Mouse (Mus musculus) limb, embryonic 10.5 days (tissue): ENCODE results near the gene Dnaaf3. TPM values are rescaled to one million over a fixed set of nuclear protein-coding genes. Genes with fewer than 3 reads are reported as not detected.
"Not testable (repeated sequence)": the region's sequence is repeated elsewhere in the genome, so short reads cannot be mapped to it uniquely, and the experiment has no call there.

Source experiments
- DNase-seq: peaks from one replicate; pipeline ENCODE4 v3.0.0-alpha.2; 2017; ENCODE audit warnings: low spot score
- H3K27ac ChIP-seq: fragments of 300-500 bp; sonication (generic); 2 replicates; pipeline ENCODE4 v1.5.1; 2016; ENCODE audit warnings: mild to moderate bottlenecking
- H3K27me3 ChIP-seq: fragments of 300-500 bp; sonication (generic); 2 replicates; pipeline ENCODE4 v1.6.1; 2016; ENCODE audit warnings: low read depth, mild to moderate bottlenecking; ENCODE audit not compliant: poor library complexity, severe bottlenecking
- H3K36me3 ChIP-seq: fragments of 300-500 bp; sonication (generic); 2 replicates; pipeline ENCODE4 v1.6.1; 2016; ENCODE audit warnings: mild to moderate bottlenecking, moderate library complexity
- H3K4me1 ChIP-seq: fragments of 300-500 bp; sonication (generic); 2 replicates; pipeline ENCODE4 v1.6.1; 2016
- H3K4me3 ChIP-seq: fragments of 300-500 bp; sonication (generic); 2 replicates; pipeline ENCODE4 v1.5.1; 2016; ENCODE audit warnings: mild to moderate bottlenecking, moderate library complexity
- H3K9me3 ChIP-seq: fragments of 300-500 bp; sonication (generic); replicated peaks from 2 replicates; pipeline ENCODE4 v1.6.1; 2016; ENCODE audit warnings: mild to moderate bottlenecking
- WGBS: fragments of 180-500 bp; shearing (Covaris S2); methylation state at CpG from one replicate; pipeline ENCODE4 v1.1.7; 2016; 5-methylcytosine and 5-hydroxymethylcytosine counted together
- polyA plus RNA-seq: library from polyadenylated mRNA; unstranded; fragments of >200 nt; fragmentation: Nextera tagmentation; extraction: Ambion mirVana; gene quantifications from 2 replicates; pipeline ENCODE4 v1.2.1, GENCODE M21; 2016

The Dnaaf3 gene
- polyA plus RNA-seq, 1 experiment from 2014 or later, result 4.2 TPM

DNA sequence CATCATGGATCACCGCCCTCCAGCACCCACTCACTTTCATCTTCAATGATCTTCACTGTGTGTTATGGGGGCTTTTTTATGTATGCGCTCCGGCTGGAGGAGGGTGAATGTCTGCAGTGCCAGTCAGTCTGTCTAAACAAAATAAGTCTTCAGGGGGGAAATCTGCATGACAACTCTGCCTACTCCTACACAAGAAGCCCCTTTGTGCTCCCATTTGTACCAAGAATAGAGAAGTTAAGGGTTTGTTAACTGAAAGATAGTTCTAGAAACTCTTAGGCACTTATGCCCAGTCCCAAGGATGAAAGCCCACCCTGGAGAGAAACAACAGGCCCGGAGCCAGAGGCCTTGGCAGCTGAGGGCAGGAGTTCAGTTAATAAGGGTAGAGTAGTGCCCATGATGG is 4.1 kb upstream of the Dnaaf3 start:
- H3K9me3 ChIP-seq, result no peaks in the 10 kb centered on the region
- no peaks in the 10 kb centered on the region for H3K36me3 ChIP-seq
- no peaks in the 10 kb centered on the region for H3K27me3 ChIP-seq
- H3K27ac ChIP-seq, result no peak overlapping the region
- no peak for DNase-seq
- H3K4me1 ChIP-seq, result peaks cover 12% of the 10 kb centered on the region
- H3K4me3 ChIP-seq, result no peak overlapping the region
- WGBS, result 94% methylated on average over 4 of the region's 4 CpGs

DNA sequence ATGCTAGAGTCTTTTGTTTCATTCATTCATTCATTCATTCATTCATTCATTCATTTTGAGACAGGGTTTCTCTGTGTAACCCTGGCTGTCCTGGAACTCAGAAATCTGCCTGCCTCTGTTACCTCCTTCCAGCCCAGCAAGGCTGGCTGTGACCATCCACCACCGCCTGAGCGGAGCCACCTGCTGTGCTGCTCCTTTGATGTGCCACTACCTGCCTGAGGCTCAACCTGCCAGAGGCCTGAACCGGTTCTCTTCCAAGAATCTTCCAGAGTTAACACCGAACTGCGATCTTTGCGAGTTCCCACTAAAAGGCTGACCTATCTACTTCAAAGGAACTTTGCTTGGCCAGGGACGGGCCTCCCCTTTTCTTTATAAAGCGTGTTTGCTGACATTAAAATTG is 2.1 kb downstream of the Dnaaf3 start:
- not testable (repeated sequence) for H3K4me3 ChIP-seq, H3K9me3 ChIP-seq, DNase-seq, H3K27ac ChIP-seq, H3K36me3 ChIP-seq
- Histone ChIP-seq H3K4me1 (peaks cover 28% of the 10 kb centered on the region), H3K27me3 (peaks cover 32% of the 10 kb centered on the region)
- WGBS, result 36% methylated on average over 8 of the region's 8 CpGs

DNA sequence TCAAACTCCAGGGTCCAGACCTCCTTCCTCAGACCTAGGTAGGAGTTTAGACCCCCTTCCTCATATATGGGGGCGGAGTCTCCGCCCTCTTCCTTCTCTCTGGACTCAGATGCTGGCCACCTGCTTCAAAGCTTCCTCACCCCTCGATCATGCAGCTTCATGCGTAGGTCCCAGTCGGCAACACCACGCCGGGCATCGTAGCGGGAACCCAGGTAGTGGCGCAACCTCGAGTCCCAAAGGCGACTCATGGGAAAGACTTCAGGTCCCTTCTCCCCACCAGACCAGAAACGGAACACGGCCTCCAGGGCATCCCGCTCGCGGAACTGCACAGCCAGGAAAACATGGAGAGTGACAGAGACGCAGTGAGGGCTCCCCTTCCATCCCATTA is 5.0 kb downstream of the Dnaaf3 start:
- no peaks in the 10 kb centered on the region for H3K9me3 ChIP-seq
- H3K27ac ChIP-seq, result peak overlapping the region; percentile 87; the same call in 1 of the 2 replicates
- H3K4me1 ChIP-seq, result peaks cover 24% of the 10 kb centered on the region
- no peaks in the 10 kb centered on the region for H3K36me3 ChIP-seq
- H3K4me3 ChIP-seq, result peak overlapping the region; percentile 48
- 46% methylated on average over 18 of the region's 18 CpGs for WGBS
- peaks cover 46% of the 10 kb centered on the region for H3K27me3 ChIP-seq
- no peak for DNase-seq

DNA sequence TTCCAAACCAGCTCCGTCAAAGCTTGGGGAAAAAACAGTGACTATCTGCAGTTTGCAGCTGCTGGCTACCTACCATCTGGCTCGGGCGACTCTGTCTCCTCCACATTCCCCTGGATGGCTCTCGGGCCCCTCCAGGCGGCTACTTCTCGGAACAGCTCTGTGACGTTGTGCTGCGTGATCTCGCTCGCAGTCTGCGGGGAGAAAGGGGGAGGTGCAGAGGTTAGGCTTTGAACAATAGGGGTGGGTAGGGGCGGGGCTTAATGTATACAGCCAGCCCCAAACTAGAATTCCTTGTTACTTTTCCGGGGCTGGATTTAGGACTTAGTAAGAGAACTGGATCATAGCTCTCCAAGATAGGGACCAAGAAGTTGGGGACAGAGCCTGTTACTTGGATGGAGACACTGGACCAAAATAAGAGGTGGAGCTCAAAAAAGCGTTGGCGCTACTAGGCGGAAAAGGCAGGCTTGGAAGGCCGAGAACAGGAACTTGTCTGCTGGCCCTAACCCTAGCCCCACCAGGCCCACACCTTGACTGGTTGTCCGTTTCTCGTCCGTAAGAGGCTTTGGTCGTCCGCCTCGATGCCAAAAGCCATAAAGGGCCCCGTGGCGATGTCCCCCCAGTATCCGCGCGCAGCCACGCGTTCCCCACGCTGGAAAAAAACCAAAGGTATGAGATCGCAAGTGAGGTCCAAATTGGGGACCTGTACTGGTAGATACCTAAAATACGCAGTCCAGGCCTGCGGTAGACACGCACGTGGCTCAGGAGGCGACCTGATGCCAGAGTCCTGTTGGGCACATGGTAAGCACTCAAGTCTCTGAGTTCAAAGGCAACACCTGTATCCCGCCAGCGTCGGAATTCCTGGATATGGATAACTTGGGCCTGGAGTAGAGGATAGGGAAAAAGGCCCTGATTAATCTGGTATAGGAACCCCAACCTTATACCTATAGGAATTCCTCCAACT is 5.6 kb downstream of the Dnaaf3 start:
- Histone ChIP-seq H3K4me3 (peak overlapping the region; percentile 48), H3K27me3 (peaks cover 53% of the 10 kb centered on the region), H3K4me1 (peaks cover 19% of the 10 kb centered on the region), H3K27ac (peak overlapping the region; percentile 87), H3K36me3 (no peaks in the 10 kb centered on the region), H3K9me3 (no peaks in the 10 kb centered on the region)
- WGBS, result 31% methylated on average over 40 of the region's 40 CpGs
- peak; percentile 91 for DNase-seq

DNA sequence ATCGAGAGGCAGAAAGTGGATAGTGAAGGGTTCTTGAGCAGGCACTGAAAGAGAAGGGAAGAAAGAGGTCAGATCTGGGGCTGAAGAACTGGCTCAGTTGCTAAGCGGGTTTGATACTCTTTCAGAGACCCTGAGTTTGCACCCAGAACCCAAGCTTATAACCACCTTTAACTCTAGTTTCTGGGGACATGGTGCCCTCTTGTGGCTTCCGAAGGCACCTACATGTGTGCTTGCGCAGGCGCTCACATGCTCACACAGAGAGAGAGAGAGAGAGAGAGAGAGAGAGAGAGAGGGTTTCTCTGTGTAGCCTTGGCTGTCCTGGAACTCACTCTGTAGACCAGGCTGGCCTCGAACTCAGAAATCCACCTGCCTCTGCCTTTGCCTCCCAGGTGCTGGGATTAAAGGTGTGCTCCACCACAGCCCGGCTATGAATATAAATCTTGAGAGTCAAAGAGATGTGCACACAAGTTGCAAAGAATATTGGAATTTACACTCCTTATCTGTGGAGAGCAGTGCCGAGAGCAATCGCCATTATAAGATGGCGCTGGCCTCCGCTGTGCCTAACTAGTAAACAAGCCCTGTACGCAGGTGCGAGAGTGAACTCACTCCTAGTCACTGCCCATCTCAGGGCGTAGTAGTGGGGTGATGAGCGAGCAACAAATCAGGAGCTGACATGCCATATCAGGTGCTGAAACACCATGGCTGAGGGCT is 7.9 kb downstream of the Dnaaf3 start, which contains the start of gene Tnni3:
Gene Tnni3, minus strand, starts transcription at position 18 of the 711 bp plus-strand sequence.
- H3K27ac ChIP-seq, H3K36me3 ChIP-seq, H3K9me3 ChIP-seq, H3K4me3 ChIP-seq: not testable (repeated sequence)
- Histone ChIP-seq H3K27me3 (peaks cover 60% of the 10 kb centered on the region), H3K4me1 (peaks cover 26% of the 10 kb centered on the region)
- peak; percentile 68 for DNase-seq
- WGBS, result 72% methylated on average over 15 of the region's 15 CpGs

DNA sequence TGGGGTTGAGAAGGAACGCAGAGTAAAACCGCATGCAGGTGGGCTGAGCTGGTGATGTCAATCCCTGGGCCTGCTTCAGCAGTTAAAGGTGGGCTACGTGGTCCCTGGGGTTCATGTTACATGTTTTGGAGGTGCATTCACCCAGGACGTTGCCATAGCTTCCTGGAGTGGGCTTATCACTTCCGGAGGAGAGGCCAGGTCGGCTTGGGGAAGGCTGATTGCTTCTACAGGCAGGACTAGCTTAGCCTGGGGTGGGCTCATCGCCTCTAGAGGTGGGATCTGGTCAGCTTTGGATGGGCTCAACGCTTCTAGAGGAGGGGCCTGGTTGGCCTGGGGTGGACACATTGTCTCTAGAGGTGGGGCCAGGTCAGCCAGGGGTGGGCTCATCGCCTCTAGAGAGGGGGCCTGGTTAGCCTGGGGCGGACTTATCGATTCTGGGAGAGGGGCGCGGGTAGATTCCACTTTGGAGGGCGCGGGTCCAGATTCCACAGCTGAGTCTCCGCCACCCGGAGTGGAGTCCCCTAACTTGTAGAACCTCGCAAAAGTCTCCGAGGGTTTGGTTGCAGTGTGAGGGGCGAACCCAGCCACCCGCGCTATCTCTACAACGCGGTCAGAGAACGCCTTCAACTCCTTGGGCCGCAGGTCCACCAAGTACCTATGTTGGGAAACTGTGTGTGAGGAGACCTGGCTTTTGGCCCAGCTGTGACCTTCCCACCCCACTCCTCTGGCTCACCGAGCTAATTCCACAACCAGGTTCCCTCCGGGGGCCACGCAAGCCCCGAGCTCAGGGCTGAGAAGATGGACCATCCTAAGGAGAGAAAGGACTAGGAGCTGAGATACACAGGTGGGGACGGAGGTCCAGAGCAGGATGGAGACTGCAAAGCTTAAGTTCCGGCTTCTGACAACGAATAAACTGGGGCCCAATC is 8.8 kb downstream of the Dnaaf3 start:
- H3K4me1 ChIP-seq, result peaks cover 26% of the 10 kb centered on the region
- peaks cover 54% of the 10 kb centered on the region for H3K27me3 ChIP-seq
- 93% methylated on average over 33 of the region's 33 CpGs for WGBS
- DNase-seq, result no peak
- H3K36me3 ChIP-seq, result no peaks in the 10 kb centered on the region
- H3K9me3 ChIP-seq, result no peaks in the 10 kb centered on the region
- H3K27ac ChIP-seq, result no peak overlapping the region
- no peak overlapping the region for H3K4me3 ChIP-seq

DNA sequence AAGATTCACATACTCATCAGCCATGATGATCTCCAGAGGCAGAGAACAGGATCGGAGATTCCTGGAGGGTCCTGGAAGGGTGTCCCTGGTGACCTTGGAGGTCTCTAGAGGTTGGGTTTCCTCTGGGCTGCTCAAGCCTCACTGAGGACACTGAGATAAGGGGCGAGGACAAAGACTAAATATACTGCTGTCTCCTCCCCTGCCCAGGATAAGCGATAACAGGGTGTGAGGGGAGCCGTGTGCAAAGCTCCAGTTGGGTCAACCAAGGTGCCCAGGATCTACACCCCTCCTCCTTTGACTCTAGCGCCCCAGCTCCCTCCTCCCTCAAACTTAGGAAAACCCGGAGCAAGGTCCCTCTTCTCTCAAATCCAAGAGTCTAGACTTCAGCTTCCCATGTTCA is 10.0 kb downstream of the Dnaaf3 start:
- H3K9me3 ChIP-seq, result no peaks in the 10 kb centered on the region
- H3K4me3 ChIP-seq, result no peak overlapping the region
- no peak overlapping the region for H3K27ac ChIP-seq
- H3K36me3 ChIP-seq, result no peaks in the 10 kb centered on the region
- H3K4me1 ChIP-seq, result peaks cover 23% of the 10 kb centered on the region
- 82% methylated on average over 6 of the region's 6 CpGs for WGBS
- no peak for DNase-seq
- H3K27me3 ChIP-seq, result peaks cover 45% of the 10 kb centered on the region

DNA sequence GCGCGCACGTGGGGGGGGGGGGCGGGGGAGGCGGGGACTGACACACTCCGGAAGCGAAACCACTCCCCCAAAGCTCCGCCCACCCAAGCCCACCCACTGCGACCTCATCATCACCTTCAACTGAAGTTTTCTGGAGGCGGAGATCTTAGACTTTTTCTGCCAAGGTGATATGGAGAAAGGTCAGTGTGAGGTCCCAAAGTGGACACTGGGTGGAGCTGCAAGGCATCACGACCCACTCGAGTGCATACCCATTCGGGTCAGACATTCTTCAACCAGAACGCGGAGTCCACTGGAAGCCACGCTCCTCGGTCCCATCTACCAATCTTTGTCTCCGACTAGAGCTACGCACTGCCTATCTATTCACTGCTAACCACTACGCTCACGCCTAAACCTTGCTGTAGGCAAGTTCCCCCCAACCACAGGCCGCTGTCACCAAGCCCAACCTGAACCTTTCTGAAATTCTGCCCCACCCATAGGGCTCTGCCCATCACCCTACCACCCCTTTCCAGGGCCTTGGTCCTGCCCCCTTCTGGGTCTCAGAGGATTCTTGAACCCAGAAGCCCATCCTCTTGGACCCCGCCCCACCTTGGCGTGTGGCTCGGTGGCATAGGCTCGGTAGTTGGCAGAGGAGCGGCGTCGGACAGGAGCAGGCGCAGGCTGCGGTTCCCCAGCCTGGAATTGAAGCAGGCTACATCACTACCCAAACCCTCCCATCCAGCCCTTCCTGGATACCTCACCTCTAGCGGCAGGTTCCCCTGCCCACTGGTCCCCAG is 10.8 kb downstream of the Dnaaf3 start:
- H3K4me1 ChIP-seq, result peaks cover 19% of the 10 kb centered on the region
- peak; percentile 62 for DNase-seq
- peak overlapping the region; percentile 39 for H3K4me3 ChIP-seq
- WGBS, result 26% methylated on average over 32 of the region's 32 CpGs
- no peak overlapping the region for H3K27ac ChIP-seq
- H3K9me3 ChIP-seq, result no peaks in the 10 kb centered on the region
- peaks cover 43% of the 10 kb centered on the region for H3K27me3 ChIP-seq
- H3K36me3 ChIP-seq, result no peaks in the 10 kb centered on the region

DNA sequence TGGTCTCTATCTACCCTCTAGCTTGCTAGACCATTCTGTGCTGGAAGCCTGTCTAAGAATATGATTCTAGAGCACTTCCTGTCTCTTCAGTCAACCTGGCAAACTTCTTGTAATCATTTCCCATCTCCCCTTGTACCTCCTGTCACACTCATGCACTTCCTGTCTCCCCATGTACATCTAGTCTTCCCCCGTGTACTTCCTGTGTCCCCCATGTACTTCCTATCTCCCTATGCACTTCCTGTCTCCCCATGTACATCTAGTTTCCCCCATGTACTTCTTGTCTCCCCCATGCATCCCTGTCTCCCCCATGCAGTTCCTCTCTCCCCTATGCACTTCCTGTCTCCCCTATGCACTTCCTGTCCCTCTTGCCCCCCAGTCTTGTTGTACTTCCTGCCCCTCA is 13.8 kb downstream of the Dnaaf3 start:
- Histone ChIP-seq H3K4me3 (no peak overlapping the region), H3K36me3 (no peaks in the 10 kb centered on the region), H3K9me3 (no peaks in the 10 kb centered on the region), H3K27ac (no peak overlapping the region), H3K27me3 (peaks cover 41% of the 10 kb centered on the region), H3K4me1 (peaks cover 25% of the 10 kb centered on the region)
- 86% methylated on average over 1 of the region's 1 CpGs for WGBS
- DNase-seq, result no peak

DNA sequence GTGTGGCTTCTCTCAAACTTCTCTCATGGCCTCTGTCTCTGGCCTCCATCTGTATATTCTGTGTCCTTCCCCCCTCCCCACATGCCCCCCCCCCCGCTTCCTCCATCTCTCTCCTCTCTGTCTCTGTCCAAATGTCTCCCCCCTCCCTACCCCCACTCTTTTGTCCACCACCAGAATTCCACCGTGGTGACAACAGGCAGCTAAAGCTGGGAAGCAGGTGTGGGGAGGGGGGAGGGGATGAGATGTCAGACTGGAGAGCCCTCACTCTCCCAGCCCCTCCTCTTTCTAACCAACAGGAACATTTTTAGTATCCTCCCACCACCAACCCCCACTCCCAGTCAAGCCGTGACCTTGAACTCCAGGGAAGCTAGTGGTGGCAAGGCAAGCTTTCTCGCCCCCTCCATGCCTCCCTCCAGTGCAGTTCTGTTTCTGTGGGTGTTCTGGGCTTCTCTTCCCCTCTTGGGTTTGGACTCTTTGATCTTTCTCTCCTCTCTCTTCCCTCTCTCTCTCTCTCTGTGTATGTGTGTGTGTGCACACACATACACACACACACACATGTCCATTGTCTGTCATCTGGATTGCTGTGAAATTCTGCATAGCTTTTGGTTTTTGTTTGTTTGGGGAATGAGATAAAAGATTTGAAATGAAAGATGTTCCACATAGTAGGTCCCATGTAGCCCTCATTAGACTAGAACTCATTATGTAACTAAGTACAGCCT is 15.8 kb downstream of the Dnaaf3 start, which contains the start of gene Tnnt1:
Gene Tnnt1, minus strand, starts transcription at position 51 of the 719 bp plus-strand sequence.
- H3K9me3 ChIP-seq, result no peaks in the 10 kb centered on the region
- peak within 1 kb of the TSS; percentile 42; the same call in 1 of the 2 replicates for H3K27ac ChIP-seq
- DNase-seq, result no peak
- peaks cover 23% of the 10 kb centered on the region for H3K4me1 ChIP-seq
- 18% methylated on average over 4 of the region's 4 CpGs for WGBS
- H3K4me3 ChIP-seq, result peak within 1 kb of the TSS; percentile 8; the same call in 1 of the 2 replicates
- H3K27me3 ChIP-seq, result peaks cover 21% of the 10 kb centered on the region
- no peaks in the 10 kb centered on the region for H3K36me3 ChIP-seq

DNA sequence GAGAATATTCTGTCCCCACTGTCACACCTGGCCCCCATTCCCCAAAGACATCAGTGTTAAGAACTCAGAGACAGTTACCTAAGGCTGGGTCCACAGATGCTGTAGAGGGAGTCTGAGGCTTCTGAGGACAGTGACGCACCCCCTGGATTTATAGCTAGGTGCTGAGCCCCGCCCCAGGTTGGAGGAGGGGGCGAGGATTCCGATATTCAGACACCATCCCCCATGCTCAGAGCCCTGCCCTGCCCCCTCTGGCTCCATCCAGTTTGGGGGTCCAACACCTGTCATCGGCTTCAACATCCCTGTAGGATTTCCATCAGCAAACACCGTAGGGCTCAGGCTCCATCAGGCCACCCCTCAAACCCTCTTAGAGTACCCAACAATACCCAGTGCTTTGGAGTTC is 16.4 kb downstream of the Dnaaf3 start:
- Histone ChIP-seq H3K4me1 (peaks cover 17% of the 10 kb centered on the region), H3K27ac (peak overlapping the region; percentile 42; the same call in 1 of the 2 replicates), H3K36me3 (no peaks in the 10 kb centered on the region), H3K9me3 (no peaks in the 10 kb centered on the region), H3K4me3 (0 out of 2 replicates have a peak overlapping the region, but pooled peaks have one; percentile 8), H3K27me3 (peaks cover 15% of the 10 kb centered on the region)
- WGBS, result 49% methylated on average over 6 of the region's 6 CpGs
- no peak for DNase-seq
